Mouse (Mus musculus) cerebellum, adult (tissue): ENCODE results near the gene Mogs.
"Not testable (repeated sequence)": the region's sequence is repeated elsewhere in the genome, so short reads cannot be mapped to it uniquely, and the experiment has no call there.

ENCODE experiments used
- ATAC-seq: cut with Nextera tagmentation; 2 replicates; pipeline ENCODE4 v1.9.2; 2017; ENCODE audit warnings: mild to moderate bottlenecking, moderate library complexity, mixed read lengths; ENCODE audit not compliant: insufficient number of reproducible peaks, low FRiP score, low TSS enrichment

The Mogs gene

GRCm38 (mm10) chr6:83142886-83143285 lies 27.6 kb downstream of the Mogs start:
- ATAC-seq: no peak

DNA sequence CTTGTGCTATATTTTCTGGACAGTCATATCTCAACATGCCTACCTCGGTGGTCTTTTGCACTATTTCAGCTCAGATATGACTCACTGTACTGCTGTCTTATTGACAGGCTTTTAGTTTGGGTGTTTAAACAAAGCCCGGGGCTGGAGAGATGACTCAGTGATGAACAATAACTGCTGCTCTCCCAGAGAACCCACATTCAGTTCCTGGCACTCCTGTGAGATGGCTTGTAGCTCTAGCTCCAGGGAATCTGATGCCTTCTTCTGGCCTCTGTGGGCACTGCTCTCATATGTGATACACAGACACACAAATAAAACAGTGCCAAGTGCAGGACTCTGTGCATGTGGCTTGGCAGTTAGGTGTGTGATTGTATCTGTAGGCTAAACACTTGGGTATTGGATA lies 29.9 kb downstream of the Mogs start:
- no peak for ATAC-seq

- ATAC-seq: no peak
Observed at GRCm38 (mm10) chr6:83145805-83146204, 30.5 kb downstream of the Mogs start.

GRCm38 (mm10) chr6:83147280-83147679 lies 32.0 kb downstream of the Mogs start:
- no peak for ATAC-seq

DNA sequence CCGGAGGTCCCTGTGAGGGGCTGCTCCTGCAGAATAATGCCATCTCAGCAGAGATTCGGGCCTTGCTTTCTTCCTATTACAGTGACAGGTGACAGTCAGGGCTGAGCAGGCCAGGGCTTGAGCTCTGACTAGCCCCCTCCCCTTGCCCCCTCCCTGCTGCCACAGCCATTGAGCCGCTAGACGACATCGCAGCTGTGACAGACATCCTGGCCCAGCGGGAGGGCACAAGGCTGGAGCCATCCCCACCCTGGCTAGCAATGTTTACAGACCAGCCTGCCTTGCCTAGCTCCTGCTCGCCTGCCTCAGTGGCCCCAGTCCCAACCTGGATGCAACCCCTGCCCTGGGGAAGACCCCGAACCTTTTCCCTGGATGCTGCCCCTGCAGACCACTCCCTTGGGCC lies 36.4 kb downstream of the Mogs start:
- no peak for ATAC-seq

DNA sequence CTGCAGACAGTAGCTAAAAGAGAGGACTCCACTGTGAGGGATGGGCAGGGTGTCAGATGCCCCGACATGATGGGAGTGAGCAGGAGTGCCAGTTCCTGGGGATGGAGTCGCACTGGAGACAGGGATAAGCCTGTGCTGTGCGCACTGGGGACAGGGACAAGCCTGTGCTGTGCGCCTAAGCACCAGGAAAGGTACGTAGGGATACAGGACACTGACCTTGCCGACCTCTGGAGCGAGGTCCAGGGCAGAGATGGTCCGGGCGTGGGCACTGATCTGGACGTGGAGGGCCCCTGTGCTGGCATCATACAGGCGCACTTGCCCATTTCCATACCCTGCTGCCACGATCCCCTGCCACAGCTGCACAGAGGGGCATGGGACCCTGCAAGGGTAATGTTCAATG lies 37.7 kb downstream of the Mogs start:
- no peak for ATAC-seq

GRCm38 (mm10) chr6:83153485-83153884 lies 38.2 kb downstream of the Mogs start:
- ATAC-seq: no peak

DNA sequence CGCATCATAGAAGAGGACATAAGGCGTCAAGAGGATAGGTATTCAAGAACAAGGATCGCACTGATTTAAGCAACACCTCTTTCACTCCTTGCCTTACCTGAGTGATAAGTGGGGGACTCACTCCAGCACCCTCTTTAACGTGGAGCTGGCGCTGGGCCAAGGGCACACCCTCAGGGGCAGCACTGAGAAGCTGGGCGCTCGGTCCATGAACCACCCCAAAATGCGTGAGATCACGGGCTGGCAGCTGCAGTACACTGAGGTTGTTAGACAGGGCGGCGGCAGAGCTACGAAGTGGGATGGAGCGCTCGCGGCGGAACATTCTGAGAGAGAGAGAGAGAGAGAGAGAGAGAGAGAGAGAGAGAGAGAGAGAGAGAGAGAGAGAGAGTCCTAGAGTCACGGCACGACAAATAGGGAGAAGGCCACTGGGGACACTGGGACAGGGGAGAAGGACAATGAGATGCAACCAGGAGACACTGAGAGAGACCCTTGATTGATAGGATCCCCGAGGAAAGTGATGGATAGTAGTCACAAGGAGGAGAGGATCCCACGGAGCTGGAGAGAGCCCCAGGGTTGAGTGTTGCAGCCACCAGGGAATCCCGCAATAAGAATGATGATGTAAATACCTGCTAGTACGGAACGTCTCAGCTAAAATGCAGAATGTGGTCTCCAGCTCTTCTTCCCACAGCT lies 40.4 kb downstream of the Mogs start:
- ATAC-seq: 0 out of 2 replicates have a peak, but pooled peaks have one; percentile 36

GRCm38 (mm10) chr6:83156259-83156684 lies 41.0 kb downstream of the Mogs start, which contains the start of the genes Wdr54 and 1700003E16Rik:
Gene Wdr54, minus strand, starts transcription at chr6:83156397.
Gene 1700003E16Rik, plus strand, starts transcription at chr6:83156404.
- peak; percentile 80 for ATAC-seq

DNA sequence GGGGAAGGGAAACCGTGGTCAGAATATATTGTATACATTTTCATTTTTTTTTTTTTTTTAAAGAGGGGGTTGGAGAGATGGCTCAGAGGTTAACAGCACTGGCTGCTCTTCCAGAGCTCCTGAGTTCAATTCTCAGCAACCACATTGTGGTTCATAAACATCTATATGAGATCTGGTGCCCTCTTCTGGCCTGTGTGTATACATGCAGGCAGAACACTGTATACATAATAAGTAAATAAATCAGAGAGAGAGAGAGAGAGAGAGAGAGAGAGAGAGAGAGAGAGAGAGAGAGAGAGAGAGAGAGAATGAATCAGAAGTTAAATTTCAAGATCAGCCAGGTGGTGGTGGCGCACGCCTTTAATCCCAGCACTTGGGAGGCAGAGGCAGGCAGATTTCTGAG lies 44.2 kb downstream of the Mogs start:
- not testable (repeated sequence) for ATAC-seq

DNA sequence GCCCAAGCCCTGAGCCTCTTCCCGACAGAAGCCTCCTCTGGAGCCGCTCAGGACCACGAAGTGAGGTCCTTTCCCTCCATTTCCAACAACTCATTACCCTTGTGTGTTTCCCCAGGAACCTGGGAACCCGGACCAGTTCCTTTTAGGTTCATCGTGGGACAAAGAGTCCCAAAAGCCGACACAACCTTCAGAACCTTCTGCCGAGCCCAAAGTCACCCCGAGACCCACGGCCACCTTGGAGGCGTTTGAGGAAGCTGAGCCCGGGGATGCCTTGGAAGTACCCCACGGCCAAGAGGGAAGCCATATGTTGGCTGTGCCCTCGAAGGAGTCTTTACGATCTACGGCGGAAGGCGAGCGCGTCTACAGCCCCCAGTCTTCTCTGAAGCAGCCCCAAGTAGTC lies 46.1 kb downstream of the Mogs start:
- ATAC-seq: no peak

DNA sequence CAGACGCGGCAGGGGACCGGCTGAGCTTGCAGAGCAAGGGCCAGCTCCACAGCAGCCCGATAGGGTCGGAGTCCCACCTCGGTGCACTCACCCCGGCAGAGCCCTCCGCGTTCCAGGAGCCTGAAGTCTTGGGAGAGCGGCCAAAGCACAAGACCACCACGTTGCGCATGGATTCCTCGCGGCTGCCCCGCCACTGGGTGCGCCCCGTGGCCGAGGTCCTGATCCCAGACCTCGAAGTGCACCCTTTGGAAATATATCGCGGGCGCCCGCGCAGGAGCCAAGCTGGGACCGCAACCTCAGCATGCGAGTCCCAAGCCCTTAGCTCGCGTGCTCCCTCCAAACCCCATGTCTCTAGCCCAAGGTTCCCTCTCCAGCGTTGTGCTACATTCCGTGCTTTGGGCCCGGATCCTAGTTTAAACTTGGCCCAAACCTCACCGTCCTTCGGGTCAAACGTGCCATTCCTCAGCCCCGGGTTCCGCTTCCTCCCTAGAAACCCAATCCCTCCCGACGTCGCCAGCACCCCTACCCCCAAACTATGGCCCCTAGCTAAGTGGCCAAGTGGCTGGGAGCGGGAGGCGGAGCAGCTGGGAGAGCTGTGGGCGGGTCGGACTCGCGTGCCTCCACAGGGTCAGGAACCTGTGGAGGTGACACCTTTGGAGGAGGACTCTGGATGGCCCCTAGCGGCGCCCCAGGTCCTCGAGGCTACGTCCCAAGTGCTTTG lies 46.8 kb downstream of the Mogs start:
- no peak for ATAC-seq

DNA sequence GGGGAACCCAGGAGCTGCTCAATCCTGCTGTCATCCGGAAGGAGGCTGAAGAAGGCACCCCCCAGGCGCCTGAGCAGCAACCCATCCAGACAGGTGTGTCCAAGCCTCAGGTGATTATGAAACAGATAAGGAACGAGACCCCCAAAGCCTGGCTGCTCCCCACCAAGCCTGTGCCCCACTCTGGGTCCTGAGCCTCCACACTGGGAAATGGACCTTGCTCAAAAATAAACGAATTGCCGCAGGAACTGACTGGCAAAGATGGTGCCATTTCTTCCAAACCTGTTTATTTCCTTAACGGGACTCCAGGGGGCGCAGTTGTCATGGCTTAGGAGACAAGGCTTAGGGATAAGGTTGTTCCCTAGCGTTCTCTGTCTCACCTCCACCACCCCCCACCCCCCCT lies 47.4 kb downstream of the Mogs start:
- ATAC-seq: no peak

DNA sequence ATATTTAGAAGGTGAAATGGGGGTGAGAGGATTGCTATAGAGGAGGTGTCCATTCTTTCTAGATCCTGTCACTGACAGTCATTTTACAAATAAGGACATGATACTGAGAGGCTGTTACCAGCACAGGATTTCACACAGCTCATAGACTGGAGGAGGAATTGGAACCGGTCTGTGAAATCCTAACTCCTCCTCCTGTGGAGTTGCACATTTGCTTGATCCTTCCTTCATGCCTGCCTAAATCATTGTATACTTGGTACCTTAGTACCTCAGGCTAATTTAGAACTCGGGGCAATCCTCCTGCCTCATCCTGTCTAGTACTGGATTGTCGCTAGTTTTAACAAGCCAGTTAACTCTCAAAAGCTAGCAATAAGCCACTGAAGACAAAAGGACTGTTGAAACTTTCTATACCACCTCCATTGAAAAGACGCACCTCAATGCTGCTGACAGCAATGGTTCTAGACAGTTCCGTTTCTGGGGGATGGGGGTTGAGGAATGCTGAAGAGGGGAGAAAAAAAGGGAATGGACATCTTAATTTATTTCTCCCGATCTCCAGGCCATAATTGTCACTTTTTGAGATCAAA lies 49.8 kb downstream of the Mogs start:
- no peak for ATAC-seq

DNA sequence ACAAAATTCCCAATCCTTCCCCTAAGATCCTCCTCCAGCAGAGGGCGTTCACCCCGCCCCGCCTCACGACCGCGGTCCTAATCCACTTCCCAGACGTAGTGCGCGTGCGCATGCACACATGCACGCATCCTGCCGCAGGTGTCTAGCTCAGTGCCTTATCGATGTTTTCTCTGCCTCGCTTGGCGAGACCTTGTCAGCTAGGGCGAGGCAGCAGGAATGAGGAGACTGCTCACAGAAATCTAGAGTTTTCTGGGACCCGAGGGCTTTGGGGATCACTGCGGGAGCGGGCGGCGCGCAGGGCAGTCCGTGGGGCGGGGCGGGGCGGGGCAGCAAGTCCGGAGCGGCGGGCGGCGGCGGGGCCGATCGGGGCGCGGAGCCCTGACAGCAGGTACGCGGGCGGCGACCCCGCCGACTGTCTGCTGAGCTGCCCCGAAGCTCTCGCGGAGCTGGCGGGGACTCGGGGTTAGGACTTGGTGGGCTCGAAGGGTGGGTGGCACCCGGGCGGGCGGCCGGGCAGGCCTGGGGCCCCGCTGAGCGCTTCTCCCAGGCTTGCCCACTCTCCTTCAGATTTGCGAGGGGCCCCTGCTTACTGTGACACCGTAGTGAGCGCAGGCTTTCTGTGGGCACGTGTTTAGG lies 50.4 kb downstream of the Mogs start, which contains the start of gene Dctn1:
Gene Dctn1, plus strand, starts transcription at position 314 of the 636 bp plus-strand sequence.
- peak; percentile 76 for ATAC-seq

- no peak for ATAC-seq
Observed at GRCm38 (mm10) chr6:83166243-83166630, 50.9 kb downstream of the Mogs start.
